Mouse (Mus musculus): ENCODE measurements at regions not wholly inside any gene's neighbourhood (a gene's known extent, or its start where the extent isn't known, plus 50 kb on each side); places are given as distances from the start of the nearest gene placed in this dataset.
A peak's percentile ranks its signal among the peaks of the same experiment; 100 is the strongest.
"Not testable (repeated sequence)": the region's sequence is repeated elsewhere in the genome, so short reads cannot be mapped to it uniquely, and the experiment has no call there.

GRCm38 (mm10) chr3:40371411-40371810 is 159.7 kb upstream of the Intu start:
- H3K27ac ChIP-seq = no peak overlapping the region
- WGBS = 39% methylated on average over 7 of the region's 7 CpGs
- 0 out of 2 replicates have a peak, but pooled peaks cover 5% of the 10 kb centered on the region for H3K4me1 ChIP-seq
- H3K9ac ChIP-seq = no peak overlapping the region
- no peaks in the 10 kb centered on the region for H3K9me3 ChIP-seq
- ATAC-seq (ENCODE audit: low FRiP score, low read depth) = no peak
- no peak overlapping the region for H3K4me2 ChIP-seq (replicated peaks)
- no peak overlapping the region for H3K4me3 ChIP-seq
- H3K36me3 ChIP-seq = no peaks in the 10 kb centered on the region
- H3K27me3 ChIP-seq (replicated peaks) = no peaks in the 10 kb centered on the region

DNA sequence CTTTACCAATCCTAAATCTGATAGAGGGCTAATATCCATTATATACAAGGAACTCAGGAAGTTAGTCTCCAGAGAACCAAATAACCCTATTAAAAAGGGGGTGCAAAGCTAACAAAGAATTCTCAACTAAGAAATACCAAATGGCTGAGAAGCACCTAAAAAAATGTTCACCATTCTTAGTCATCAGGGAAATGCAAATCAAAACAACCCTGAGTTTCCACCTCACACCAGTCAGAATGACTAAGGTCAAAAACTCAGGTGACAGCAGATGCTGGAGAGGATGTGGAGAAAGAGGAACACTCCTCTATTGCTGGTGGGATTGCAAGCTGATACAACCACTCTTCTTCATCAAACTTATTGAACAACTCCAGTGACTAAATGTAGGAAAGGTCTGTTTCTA is 154.9 kb upstream of the Intu start:
- H3K36me3 ChIP-seq; ATAC-seq (ENCODE audit: low FRiP score, low read depth): not testable (repeated sequence)

DNA sequence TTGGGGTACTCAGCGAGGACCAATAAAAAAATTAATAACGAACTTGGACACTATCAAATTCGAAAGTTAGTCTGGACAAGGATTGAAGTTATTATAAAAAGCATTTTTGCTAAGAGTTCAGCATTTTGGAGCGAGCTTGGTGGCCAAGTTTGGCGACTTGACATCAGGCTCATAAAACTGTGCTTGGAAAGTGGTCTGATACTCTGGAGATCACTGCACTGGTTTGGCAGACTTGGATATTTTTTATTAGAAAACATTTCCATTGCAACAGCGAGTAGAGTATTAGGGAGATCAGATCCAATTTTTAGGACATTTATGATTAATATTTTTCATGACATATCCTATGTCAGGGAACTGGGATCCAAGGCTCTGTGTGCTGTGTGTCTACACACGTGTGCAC is 153.7 kb upstream of the Intu start:
- Histone ChIP-seq H3K4me1 (no peaks in the 10 kb centered on the region), H3K27ac (no peak overlapping the region), H3K4me2 (replicated peaks) (no peak overlapping the region), H3K4me3 (no peak overlapping the region), H3K9me3 (no peaks in the 10 kb centered on the region), H3K36me3 (no peaks in the 10 kb centered on the region), H3K27me3 (replicated peaks) (no peaks in the 10 kb centered on the region), H3K9ac (no peak overlapping the region)
- WGBS = 87% methylated on average over 7 of the region's 7 CpGs
- no peak for ATAC-seq (ENCODE audit: low FRiP score, low read depth)

More for the DNA sequence above, 154.9 kb upstream of the Intu start:
- H3K4me3 ChIP-seq; H3K4me1 ChIP-seq; H3K27me3 ChIP-seq (replicated peaks); H3K9me3 ChIP-seq; H3K27ac ChIP-seq; H3K9ac ChIP-seq; H3K4me2 ChIP-seq (replicated peaks): not testable (repeated sequence)

GRCm38 (mm10) chr3:40379063-40379462 is 152.0 kb upstream of the Intu start:
- Histone ChIP-seq H3K27me3 (replicated peaks) (no peaks in the 10 kb centered on the region), H3K27ac (no peak overlapping the region), H3K36me3 (no peaks in the 10 kb centered on the region), H3K9me3 (no peaks in the 10 kb centered on the region), H3K9ac (no peak overlapping the region), H3K4me1 (no peaks in the 10 kb centered on the region), H3K4me2 (replicated peaks) (no peak overlapping the region), H3K4me3 (no peak overlapping the region)
- 91% methylated on average over 2 of the region's 2 CpGs for WGBS
- no peak for ATAC-seq (ENCODE audit: low FRiP score, low read depth)

DNA sequence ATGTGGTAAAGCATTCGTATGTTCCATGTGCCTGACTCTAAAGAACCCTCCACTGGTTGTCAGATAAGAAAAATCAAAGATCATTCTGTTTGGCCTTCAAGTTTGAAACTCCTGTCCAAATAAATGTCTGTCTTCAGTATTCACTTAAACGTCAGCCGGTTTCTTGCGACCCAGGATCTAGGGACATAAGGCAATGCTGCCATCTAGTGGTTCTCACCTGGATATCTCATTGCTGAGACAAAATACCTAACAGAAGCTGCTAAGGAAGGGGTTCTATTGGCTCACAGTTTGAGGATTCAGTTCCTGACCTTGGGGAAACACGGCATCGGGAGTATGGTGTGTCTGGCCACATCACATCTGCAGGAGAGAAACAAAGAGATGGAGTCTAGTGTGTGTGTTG is 139.5 kb upstream of the Intu start:
- H3K4me3 ChIP-seq = no peak overlapping the region
- H3K27me3 ChIP-seq (replicated peaks) = no peaks in the 10 kb centered on the region
- no peak for ATAC-seq (ENCODE audit: low FRiP score, low read depth)
- 0 out of 2 replicates have a peak, but pooled peaks cover 3% of the 10 kb centered on the region for H3K4me1 ChIP-seq
- 47% methylated on average over 6 of the region's 6 CpGs for WGBS
- no peaks in the 10 kb centered on the region for H3K36me3 ChIP-seq
- no peak overlapping the region for H3K9ac ChIP-seq
- H3K9me3 ChIP-seq = no peaks in the 10 kb centered on the region
- H3K4me2 ChIP-seq (replicated peaks) = no peak overlapping the region
- no peak overlapping the region for H3K27ac ChIP-seq

- peak overlapping the region; percentile 28; the same call in 1 of the 2 replicates for H3K4me2 ChIP-seq (replicated peaks)
- ATAC-seq (ENCODE audit: low FRiP score, low read depth) = peak; percentile 37; the same call in 1 of the 2 replicates
- 40% methylated on average over 12 of the region's 12 CpGs for WGBS
These were observed 132.9 kb upstream of the Intu start for GRCm38 (mm10) chr3:40398184-40398583.

DNA sequence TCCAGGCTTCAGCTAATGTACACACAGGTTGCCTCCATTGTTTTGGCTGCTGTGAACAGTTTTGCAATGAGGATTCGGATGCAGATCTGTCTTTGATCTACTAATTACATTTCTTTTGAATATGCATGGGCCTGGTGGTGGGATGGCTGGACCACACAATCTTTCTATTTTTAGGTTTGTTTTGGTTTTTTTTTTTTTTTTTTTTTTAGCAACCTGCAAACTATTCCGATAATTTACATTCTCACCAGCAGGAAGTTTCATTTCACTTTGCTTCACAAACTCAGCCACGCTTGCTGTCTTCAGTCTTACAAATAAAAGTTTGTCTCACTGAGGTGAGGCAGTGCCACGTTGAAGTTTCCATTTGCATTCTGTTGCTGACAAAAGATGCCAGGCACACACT is 127.7 kb upstream of the Intu start:
- 82% methylated on average over 4 of the region's 4 CpGs for WGBS
- ATAC-seq (ENCODE audit: low FRiP score, low read depth) = no peak
- H3K9me3 ChIP-seq = 0 out of 2 replicates have a peak, but pooled peaks cover 3% of the 10 kb centered on the region

More at GRCm38 (mm10) chr3:40398184-40398583, 132.9 kb upstream of the Intu start:
- Histone ChIP-seq H3K36me3 (no peaks in the 10 kb centered on the region), H3K4me3 (no peak overlapping the region), H3K27me3 (replicated peaks) (no peaks in the 10 kb centered on the region), H3K9me3 (no peaks in the 10 kb centered on the region), H3K4me1 (0 out of 2 replicates have a peak, but pooled peaks cover 3% of the 10 kb centered on the region), H3K9ac (no peak overlapping the region), H3K27ac (no peak overlapping the region)

DNA sequence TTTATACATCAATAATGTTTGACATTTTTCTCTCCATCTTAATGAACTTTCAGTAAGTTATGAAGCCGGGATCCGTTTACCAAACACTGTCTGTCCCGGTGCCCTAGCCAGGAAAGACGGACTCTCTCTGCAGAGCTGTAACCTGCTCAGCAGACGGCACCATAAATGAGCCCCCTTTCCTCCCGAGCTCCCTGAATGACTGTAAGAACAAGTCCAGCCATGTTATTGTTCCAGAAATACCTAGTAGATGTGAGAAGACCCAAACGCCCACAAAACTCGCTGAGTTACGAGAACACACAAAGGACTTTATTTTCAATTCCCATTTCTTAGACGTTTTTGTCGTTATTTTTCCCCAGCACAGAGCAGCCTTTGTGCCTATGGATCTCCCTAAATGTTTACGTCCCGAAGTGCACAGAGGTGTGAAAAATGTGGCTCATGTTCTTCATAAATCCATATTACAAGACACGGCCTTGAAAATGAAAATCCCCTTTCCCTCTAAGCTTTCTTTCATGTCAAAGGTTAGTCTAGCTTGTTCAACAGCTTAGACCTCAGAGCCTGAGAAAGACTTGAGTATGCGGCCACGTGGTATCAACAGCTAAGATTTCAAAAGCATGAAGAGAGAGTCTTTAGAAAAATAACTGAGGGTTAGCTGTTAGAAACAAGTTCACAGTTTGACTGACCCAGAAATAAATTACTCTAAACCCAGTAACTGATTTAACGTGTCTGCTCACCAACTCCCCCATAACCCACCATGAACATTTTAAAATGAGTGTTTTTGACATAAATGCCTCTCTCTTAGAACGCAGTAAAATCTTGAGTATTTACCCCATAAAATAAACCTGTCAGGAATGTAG is 125.8 kb upstream of the Intu start:
- ATAC-seq (ENCODE audit: low FRiP score, low read depth) = no peak
- Histone ChIP-seq H3K9me3 (0 out of 2 replicates have a peak, but pooled peaks cover 3% of the 10 kb centered on the region), H3K4me2 (replicated peaks) (no peak overlapping the region), H3K4me1 (no peaks in the 10 kb centered on the region), H3K36me3 (no peaks in the 10 kb centered on the region), H3K27me3 (replicated peaks) (no peaks in the 10 kb centered on the region), H3K9ac (no peak overlapping the region), H3K4me3 (no peak overlapping the region), H3K27ac (no peak overlapping the region)
- 72% methylated on average over 18 of the region's 18 CpGs for WGBS

More for the DNA sequence above, 127.7 kb upstream of the Intu start:
- no peak overlapping the region for H3K9ac ChIP-seq
- H3K4me3 ChIP-seq = no peak overlapping the region
- no peak overlapping the region for H3K4me2 ChIP-seq (replicated peaks)
- no peaks in the 10 kb centered on the region for H3K27me3 ChIP-seq (replicated peaks)
- H3K4me1 ChIP-seq = no peaks in the 10 kb centered on the region
- no peak overlapping the region for H3K27ac ChIP-seq
- no peaks in the 10 kb centered on the region for H3K36me3 ChIP-seq

- H3K9me3 ChIP-seq = 0 out of 2 replicates have a peak, but pooled peaks cover 3% of the 10 kb centered on the region
- no peaks in the 10 kb centered on the region for H3K27me3 ChIP-seq (replicated peaks)
- no peak overlapping the region for H3K4me2 ChIP-seq (replicated peaks)
- H3K9ac ChIP-seq = no peak overlapping the region
- no peak overlapping the region for H3K4me3 ChIP-seq
- no peaks in the 10 kb centered on the region for H3K4me1 ChIP-seq
- no peak overlapping the region for H3K27ac ChIP-seq
- 79% methylated on average over 2 of the region's 2 CpGs for WGBS
- ATAC-seq (ENCODE audit: low FRiP score, low read depth) = no peak
- H3K36me3 ChIP-seq = no peaks in the 10 kb centered on the region
These were observed 125.2 kb upstream of the Intu start for GRCm38 (mm10) chr3:40405949-40406236.

- H3K4me2 ChIP-seq (replicated peaks) = no peak overlapping the region
- no peaks in the 10 kb centered on the region for H3K27me3 ChIP-seq (replicated peaks)
- no peak overlapping the region for H3K27ac ChIP-seq
- 38% methylated on average over 5 of the region's 5 CpGs for whole genome bisulfite sequencing
- no peak for ATAC-seq (ENCODE audit: low FRiP score, low read depth)
- H3K9ac ChIP-seq = no peak overlapping the region
- H3K36me3 ChIP-seq = no peaks in the 10 kb centered on the region
- 0 out of 2 replicates have a peak, but pooled peaks cover 3% of the 10 kb centered on the region for H3K9me3 ChIP-seq
- no peaks in the 10 kb centered on the region for H3K4me1 ChIP-seq
- no peak overlapping the region for H3K4me3 ChIP-seq
These were observed 122.1 kb upstream of the Intu start for GRCm38 (mm10) chr3:40408921-40409488.

DNA sequence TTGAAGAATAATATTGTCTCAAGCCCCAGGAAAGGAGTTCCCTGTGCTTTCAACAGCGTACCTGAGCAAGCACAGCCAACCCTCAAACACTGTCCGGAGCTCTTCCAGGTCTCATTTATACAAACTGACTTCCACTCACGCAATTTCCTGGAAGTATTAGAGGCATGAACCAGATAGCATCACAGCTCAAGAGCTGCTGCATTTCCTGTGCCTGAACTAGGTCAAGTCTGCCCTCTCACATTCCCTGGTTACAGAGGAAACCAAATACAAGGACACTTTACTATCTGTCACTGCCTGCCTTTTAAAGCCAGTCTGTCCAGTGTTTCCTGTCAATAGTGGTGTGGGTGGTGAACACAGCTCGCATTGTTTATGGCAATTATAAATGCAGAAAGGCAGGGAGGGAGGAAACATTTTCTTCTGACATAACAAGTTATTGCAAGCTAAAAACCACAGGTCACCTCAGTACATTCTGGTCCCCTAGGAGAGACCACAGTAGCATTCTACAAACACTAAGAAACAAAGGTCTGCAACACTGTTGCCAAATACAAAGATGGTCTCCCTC is 120.3 kb upstream of the Intu start:
- Histone ChIP-seq H3K27me3 (replicated peaks) (no peaks in the 10 kb centered on the region), H3K36me3 (no peaks in the 10 kb centered on the region), H3K4me1 (no peaks in the 10 kb centered on the region), H3K4me3 (no peak overlapping the region), H3K27ac (no peak overlapping the region), H3K9me3 (0 out of 2 replicates have a peak, but pooled peaks cover 3% of the 10 kb centered on the region), H3K9ac (no peak overlapping the region), H3K4me2 (replicated peaks) (no peak overlapping the region)
- ATAC-seq (ENCODE audit: low FRiP score, low read depth) = no peak
- 86% methylated on average over 4 of the region's 4 CpGs for WGBS

- WGBS = 68% methylated on average over 18 of the region's 18 CpGs
- not testable (repeated sequence) for ATAC-seq (ENCODE audit: low FRiP score, low read depth); H3K4me2 ChIP-seq (replicated peaks)
These were observed 105.8 kb upstream of the Intu start for GRCm38 (mm10) chr3:40425183-40425844.

More at GRCm38 (mm10) chr3:40425183-40425844, 105.8 kb upstream of the Intu start:
- not testable (repeated sequence) for H3K27ac ChIP-seq; H3K4me3 ChIP-seq; H3K9me3 ChIP-seq; H3K9ac ChIP-seq; H3K27me3 ChIP-seq (replicated peaks); H3K36me3 ChIP-seq; H3K4me1 ChIP-seq

Data from neural tube, embryonic 12.5 days (tissue).